Mouse (Mus musculus) hindbrain, postnatal 0 days (tissue): ENCODE data around the gene Ccdc96. TPM values are rescaled to one million over a fixed set of nuclear protein-coding genes. Genes with fewer than 3 reads are reported as not detected.

Experiments
- ATAC-seq: fragments of 200-750 bp; cut with Nextera tagmentation; 2 replicates; pipeline ENCODE4 v1.8.0; 2017; ENCODE audit warnings: mild to moderate bottlenecking, moderate TSS enrichment, moderate library complexity
- DNase-seq: peaks from one replicate; pipeline ENCODE4 v3.0.0-alpha.2; 2015; ENCODE audit warnings: low spot score
- H3K27ac ChIP-seq: fragments of 300-500 bp; sonication (generic); 2 replicates; pipeline ENCODE4 v1.5.1; 2014; ENCODE audit warnings: mild to moderate bottlenecking
- H3K27me3 ChIP-seq: fragments of 300-500 bp; sonication (generic); 2 replicates; pipeline ENCODE4 v1.6.1; 2014; ENCODE audit warnings: low read length, mixed read lengths; ENCODE audit not compliant: insufficient read depth
- H3K36me3 ChIP-seq: fragments of 300-500 bp; sonication (generic); 2 replicates; pipeline ENCODE4 v1.6.1; 2014; ENCODE audit warnings: low read length, mixed read lengths; ENCODE audit not compliant: insufficient read depth
- H3K4me1 ChIP-seq: fragments of 300-500 bp; sonication (generic); 2 replicates; pipeline ENCODE4 v1.6.1; 2014; ENCODE audit warnings: antibody characterized with exemption, low read length, mixed read lengths; ENCODE audit not compliant: insufficient read depth
- H3K4me2 ChIP-seq: fragments of 300-500 bp; sonication (generic); 2 replicates; pipeline ENCODE4 v1.6.1; 2014; ENCODE audit warnings: low read depth, mild to moderate bottlenecking, low read length, moderate library complexity, mixed read lengths
- H3K4me3 ChIP-seq: fragments of 300-500 bp; sonication (generic); 2 replicates; pipeline ENCODE4 v1.5.1; 2014; ENCODE audit warnings: low read length
- H3K9ac ChIP-seq: fragments of 300-500 bp; sonication (generic); replicated peaks from 2 replicates; pipeline ENCODE4 v1.6.1; 2014; ENCODE audit warnings: mild to moderate bottlenecking, low read length, moderate library complexity, mixed read lengths
- H3K9me3 ChIP-seq: fragments of 300-500 bp; sonication (generic); 2 replicates; pipeline ENCODE4 v1.6.1; 2016; ENCODE audit warnings: low read length, mixed read lengths
- CTCF ChIP-seq: IDR thresholded peaks from 2 replicates; pipeline ENCODE4 v1.5.1; 2016; ENCODE audit warnings: antibody characterized with exemption, control low read depth, low read depth
- WGBS: fragments of 180-500 bp; shearing (Covaris S2); extraction: QIAGEN DNeasy Blood & Tissue Kit; methylation state at CpG from one replicate; pipeline ENCODE4 v1.1.7; 2014; 5-methylcytosine and 5-hydroxymethylcytosine counted together
- polyA plus RNA-seq: library from polyadenylated mRNA; unstranded; fragments of >200 nt; fragmentation: Nextera tagmentation; extraction: Ambion mirVana; gene quantifications from 2 replicates; pipeline ENCODE4 v1.2.1, GENCODE M21; 2015
- total RNA-seq: library from RNA; depleted of rRNA; stranded (reverse); fragments of >200 nt; gene quantifications from 2 replicates; pipeline ENCODE4 v1.2.3, GENCODE M21; 2014

The Ccdc96 gene
- total and polyA plus RNA-seq, 2 experiments from 2014 or later, result 0.63 to 2.1 TPM

- Histone ChIP-seq H3K4me1 (no peaks in the 10 kb centered on the region), H3K27ac (no peak overlapping the region), H3K4me3 (no peak overlapping the region), H3K9ac (no peak overlapping the region), H3K9me3 (no peaks in the 10 kb centered on the region), H3K4me2 (no peak overlapping the region), H3K36me3 (no peaks in the 10 kb centered on the region), H3K27me3 (no peaks in the 10 kb centered on the region)
- 80% methylated on average over 6 of the region's 6 CpGs for WGBS
- no peak for ATAC-seq
- DNase-seq, result no peak
- no peak for TF ChIP-seq CTCF
These were observed 34.6 kb upstream of the Ccdc96 start for GRCm38 (mm10) chr5:36449710-36450358.

GRCm38 (mm10) chr5:36451119-36451518 lies 33.3 kb upstream of the Ccdc96 start:
- ATAC-seq (0 out of 2 replicates have a peak, but pooled peaks have one; percentile 27), DNase-seq (no peak)
- Histone ChIP-seq H3K9me3 (no peaks in the 10 kb centered on the region), H3K9ac (no peak overlapping the region), H3K27me3 (no peaks in the 10 kb centered on the region), H3K36me3 (no peaks in the 10 kb centered on the region), H3K27ac (no peak overlapping the region), H3K4me2 (no peak overlapping the region), H3K4me3 (no peak overlapping the region), H3K4me1 (no peaks in the 10 kb centered on the region)
- WGBS, result 30% methylated on average over 9 of the region's 10 CpGs
- no peak for TF ChIP-seq CTCF

DNA sequence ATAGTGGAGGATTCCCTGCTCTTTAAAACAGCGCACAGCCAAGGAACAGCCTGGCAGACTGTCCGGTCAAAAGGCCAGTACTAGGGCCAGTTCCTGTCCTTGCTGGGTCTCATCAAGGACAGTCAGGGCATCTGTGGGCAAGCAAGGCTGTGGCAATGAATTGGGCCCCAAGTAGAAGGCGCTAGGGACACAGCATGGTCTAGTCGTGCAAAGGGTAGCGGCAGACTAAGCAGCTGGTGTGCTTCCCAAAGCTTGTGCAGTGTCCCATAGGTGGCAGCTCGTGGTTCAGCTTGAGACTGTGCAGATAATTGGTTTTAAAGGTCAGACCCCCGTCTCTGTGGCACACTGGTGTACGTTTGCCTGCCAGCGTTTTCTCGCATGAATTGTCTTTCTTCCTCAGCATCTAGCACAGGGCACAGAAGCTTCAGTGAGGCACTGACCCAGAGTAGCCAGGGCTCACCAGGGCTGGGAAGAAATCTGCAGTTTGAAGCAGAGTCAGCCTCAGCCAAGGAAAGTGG lies 32.5 kb upstream of the Ccdc96 start:
- ATAC-seq (peak; percentile 58), DNase-seq (peak; percentile 42)
- TF ChIP-seq CTCF, result no peak; the same call in 1 of the 2 replicates
- Histone ChIP-seq H3K27ac (no peak overlapping the region), H3K27me3 (no peaks in the 10 kb centered on the region), H3K4me3 (no peak overlapping the region), H3K4me2 (no peak overlapping the region), H3K9me3 (no peaks in the 10 kb centered on the region), H3K9ac (no peak overlapping the region), H3K36me3 (no peaks in the 10 kb centered on the region), H3K4me1 (no peaks in the 10 kb centered on the region)
- WGBS, result 47% methylated on average over 10 of the region's 10 CpGs

GRCm38 (mm10) chr5:36452821-36453220 lies 31.6 kb upstream of the Ccdc96 start:
- H3K9me3 ChIP-seq, result no peaks in the 10 kb centered on the region
- no peak overlapping the region for H3K4me3 ChIP-seq
- H3K9ac ChIP-seq, result no peak overlapping the region
- DNase-seq (no peak), ATAC-seq (no peak)
- H3K4me1 ChIP-seq, result no peaks in the 10 kb centered on the region
- no peaks in the 10 kb centered on the region for H3K36me3 ChIP-seq
- no peak overlapping the region for H3K4me2 ChIP-seq
- 78% methylated on average over 6 of the region's 6 CpGs for WGBS
- no peak for TF ChIP-seq CTCF
- no peaks in the 10 kb centered on the region for H3K27me3 ChIP-seq
- H3K27ac ChIP-seq, result no peak overlapping the region

- H3K9ac ChIP-seq, result no peak overlapping the region
- H3K4me1 ChIP-seq, result no peaks in the 10 kb centered on the region
- no peak for DNase-seq
- H3K27me3 ChIP-seq, result no peaks in the 10 kb centered on the region
- no peaks in the 10 kb centered on the region for H3K36me3 ChIP-seq
- no peak overlapping the region for H3K27ac ChIP-seq
- no peak overlapping the region for H3K4me2 ChIP-seq
- no peak overlapping the region for H3K4me3 ChIP-seq
- no peak for ATAC-seq
- no peaks in the 10 kb centered on the region for H3K9me3 ChIP-seq
- TF ChIP-seq CTCF, result no peak
- 78% methylated on average over 4 of the region's 4 CpGs for WGBS
These were observed 26.7 kb upstream of the Ccdc96 start for GRCm38 (mm10) chr5:36457706-36458105.

DNA sequence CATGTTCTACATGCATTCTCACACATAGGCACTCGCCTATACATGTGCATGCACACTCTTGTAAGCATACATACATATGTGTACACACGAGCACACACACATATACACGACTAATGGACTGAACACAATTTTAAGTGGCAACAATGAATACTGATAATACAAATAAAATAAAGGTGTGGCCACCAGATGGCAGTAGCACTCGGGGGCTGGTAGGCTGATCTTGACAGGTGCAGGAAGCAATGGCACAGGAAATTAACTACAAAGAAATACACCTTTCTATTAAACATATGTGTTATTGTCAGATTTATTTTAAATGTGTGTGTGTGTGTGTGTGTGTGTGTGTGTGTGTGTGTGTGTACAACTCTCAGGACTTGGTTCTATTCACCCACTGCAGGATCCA lies 25.5 kb upstream of the Ccdc96 start:
- Histone ChIP-seq H3K4me1 (no peaks in the 10 kb centered on the region), H3K9ac (no peak overlapping the region), H3K4me3 (no peak overlapping the region), H3K9me3 (no peaks in the 10 kb centered on the region), H3K4me2 (no peak overlapping the region), H3K27ac (no peak overlapping the region), H3K27me3 (no peaks in the 10 kb centered on the region), H3K36me3 (no peaks in the 10 kb centered on the region)
- TF ChIP-seq CTCF, result peak; percentile 70
- 14% methylated on average over 4 of the region's 4 CpGs for WGBS
- DNase-seq (peak; percentile 54), ATAC-seq (no peak)

GRCm38 (mm10) chr5:36460712-36461111 lies 23.7 kb upstream of the Ccdc96 start:
- Histone ChIP-seq H3K27me3 (no peaks in the 10 kb centered on the region), H3K4me2 (no peak overlapping the region), H3K36me3 (no peaks in the 10 kb centered on the region), H3K27ac (no peak overlapping the region), H3K4me3 (no peak overlapping the region), H3K9ac (no peak overlapping the region), H3K4me1 (no peaks in the 10 kb centered on the region), H3K9me3 (no peaks in the 10 kb centered on the region)
- 83% methylated on average over 2 of the region's 2 CpGs for WGBS
- no peak for ATAC-seq
- DNase-seq, result no peak
- no peak for TF ChIP-seq CTCF
